18 mouse cellular contexts compared by ENCODE assay signal in genomic region chr3:108787754-108788454, GRCm38 (mm10). TPM values are rescaled to one million over a fixed set of nuclear protein-coding genes. Genes with fewer than 3 reads are reported as not detected.
A peak's percentile ranks its signal among the peaks of the same experiment; 100 is the strongest.
DNase-seq lines count a peak whose midpoint lies in the region; ATAC-seq and TF ChIP-seq lines count a peak whose summit lies in the region.
"Had no signal": no experiment of that assay in that cellular context is flagged by ENCODE, and none has a peak within 500 bp of the region (broad histone marks: within the 10 kb centered on the region; RNA-seq: fewer than 3 reads in every experiment).

No protein-coding gene starts in this region.

- no peaks in the 10 kb centered on the region for H3K9me3 ChIP-seq in liver, postnatal 0 days (ENCODE audit: low read length)
- no peaks in the 10 kb centered on the region for H3K9me3 ChIP-seq in liver, embryonic 11.5 days (ENCODE audit: control insufficient read depth, low read length)
- H3K9me3 ChIP-seq in intestine, embryonic 14.5 days (ENCODE audit: control insufficient read depth, low read length), result no peaks in the 10 kb centered on the region
- H3K9me3 ChIP-seq in megakaryocyte, embryonic 14.5 days, result peaks cover 29% of the 10 kb centered on the region
- H3K9me3 ChIP-seq: forebrain, embryonic 15.5 days had no signal

- WGBS in liver, postnatal 0 days (ENCODE audit: insufficient replicate concordance), result 44% methylated on average over 12 of the region's 12 CpGs
- WGBS in liver, embryonic 11.5 days, result 55% methylated on average over 12 of the region's 12 CpGs
- WGBS in intestine, embryonic 14.5 days, result 50% methylated on average over 12 of the region's 12 CpGs

- 0 out of 2 replicates have a peak, but pooled peaks cover 5% of the 10 kb centered on the region for H3K4me1 ChIP-seq in liver, postnatal 0 days (ENCODE audit: insufficient read depth)
- H3K4me1 ChIP-seq in liver, embryonic 11.5 days (replicated peaks; ENCODE audit: control insufficient read depth, insufficient read depth, low read length), result 0 out of 2 replicates have a peak, but pooled peaks cover 5% of the 10 kb centered on the region
- H3K4me1 ChIP-seq in intestine, embryonic 14.5 days (replicated peaks; ENCODE audit: control insufficient read depth, insufficient read depth, low read length), result no peaks in the 10 kb centered on the region
- peaks cover 19% of the 10 kb centered on the region for H3K4me1 ChIP-seq in megakaryocyte, embryonic 14.5 days

- peak; percentile 40; the same call in 1 of the 2 replicates for ATAC-seq in liver, postnatal 0 days
- ATAC-seq in liver, embryonic 11.5 days (replicated peaks; ENCODE audit: low FRiP score), result no peak
- peak; percentile 68 for ATAC-seq in activated CD4-positive, CD25-positive, alpha-beta regulatory T cell, adult 4 months
- peak; percentile 32; the same call in 1 of the 2 replicates for ATAC-seq in intestine, embryonic 14.5 days (replicated peaks; ENCODE audit: low FRiP score, low TSS enrichment, low read depth)
- ATAC-seq: forebrain, embryonic 15.5 days; hindbrain, postnatal 0 days; Patski had no signal

- no peak overlapping the region for H3K9ac ChIP-seq in liver, postnatal 0 days (replicated peaks)
- no peak overlapping the region for H3K9ac ChIP-seq in liver, embryonic 11.5 days (ENCODE audit: low read depth, low read length)
- H3K9ac ChIP-seq in intestine, embryonic 14.5 days (ENCODE audit: low read length), result no peak overlapping the region
- H3K9ac ChIP-seq: forebrain, embryonic 15.5 days; heart, embryonic 13.5 days had no signal

- DNase-seq in liver, postnatal 0 days, result no peak
- no peak for DNase-seq in liver, embryonic 11.5 days (ENCODE audit: low spot score)
- DNase-seq in intestine, embryonic 14.5 days (ENCODE audit: low spot score), result no peak
- DNase-seq in ovary, postnatal 14 days (ENCODE audit: low spot score), result no peak
- DNase-seq in heart, adult 11 months, result no peak
- DNase-seq: adrenal gland, adult 8-10 months; cerebellum, postnatal 14 days; gastrocnemius, postnatal 10 days; lung, postnatal 36 days; right cerebral cortex, postnatal 14 days; thymus, postnatal 4 days had no signal

- TF ChIP-seq CTCF in liver, postnatal 0 days (IDR thresholded peaks at IDR 0.05; ENCODE audit: low read depth), result no peak

- peak overlapping the region; percentile 5; the same call in 1 of the 2 replicates for H3K27ac ChIP-seq in liver, postnatal 0 days (ENCODE audit: low read depth)
- H3K27ac ChIP-seq in liver, embryonic 11.5 days (ENCODE audit: low read depth, low read length), result no peak overlapping the region
- no peak overlapping the region for H3K27ac ChIP-seq in intestine, embryonic 14.5 days (ENCODE audit: low read depth)
- H3K27ac ChIP-seq: forebrain, embryonic 15.5 days; heart, embryonic 13.5 days; hindbrain, postnatal 0 days had no signal

- H3K27me3 ChIP-seq in liver, postnatal 0 days (ENCODE audit: insufficient read depth, low read length), result no peaks in the 10 kb centered on the region
- no peaks in the 10 kb centered on the region for H3K27me3 ChIP-seq in liver, embryonic 11.5 days (replicated peaks; ENCODE audit: control insufficient read depth, insufficient read depth, low read length)
- H3K27me3 ChIP-seq in intestine, embryonic 14.5 days (replicated peaks; ENCODE audit: control insufficient read depth, insufficient read depth, low read length), result no peaks in the 10 kb centered on the region
- H3K27me3 ChIP-seq in megakaryocyte, embryonic 14.5 days (replicated peaks), result peaks cover 2% of the 10 kb centered on the region
- H3K27me3 ChIP-seq: CH12.LX; forebrain, embryonic 15.5 days; heart, embryonic 13.5 days; Patski had no signal

- H3K4me2 ChIP-seq in liver, postnatal 0 days (ENCODE audit: low read depth, low read length), result no peak overlapping the region
- H3K4me2 ChIP-seq in liver, embryonic 11.5 days, result no peak overlapping the region
- H3K4me2 ChIP-seq in intestine, embryonic 14.5 days (ENCODE audit: low read length), result no peak overlapping the region
- H3K4me2 ChIP-seq: forebrain, embryonic 15.5 days; heart, embryonic 13.5 days had no signal

- 0 out of 2 replicates have a peak, but pooled peaks cover 2% of the 10 kb centered on the region for H3K36me3 ChIP-seq in liver, postnatal 0 days (replicated peaks; ENCODE audit: insufficient read depth, low read length)
- H3K36me3 ChIP-seq in liver, embryonic 11.5 days (ENCODE audit: control insufficient read depth, insufficient read depth, low read length), result peaks cover 3% of the 10 kb centered on the region; the same call in 1 of the 2 replicates
- peaks cover 9% of the 10 kb centered on the region; the same call in 1 of the 2 replicates for H3K36me3 ChIP-seq in intestine, embryonic 14.5 days (ENCODE audit: control insufficient read depth, insufficient read depth, low read length)
- H3K36me3 ChIP-seq in megakaryocyte, embryonic 14.5 days (replicated peaks; ENCODE audit: low read length), result peaks cover 35% of the 10 kb centered on the region
- H3K36me3 ChIP-seq: forebrain, embryonic 15.5 days had no signal

- H3K4me3 ChIP-seq in liver, postnatal 0 days (ENCODE audit: low read depth, low read length), result no peak overlapping the region
- no peak overlapping the region for H3K4me3 ChIP-seq in liver, embryonic 11.5 days (ENCODE audit: low read depth, low read length)
- H3K4me3 ChIP-seq in intestine, embryonic 14.5 days (ENCODE audit: low read depth, low read length), result no peak overlapping the region
- H3K4me3 ChIP-seq in megakaryocyte, embryonic 14.5 days (replicated peaks), result peak overlapping the region; percentile 39
- H3K4me3 ChIP-seq: forebrain, embryonic 15.5 days; heart, embryonic 13.5 days had no signal

- TF ChIP-seq EP300 in liver, postnatal 0 days (IDR thresholded peaks at IDR 0.05; ENCODE audit: low read depth), result no peak

RNA-seq across cellular contexts. Expression of gene Aknad1, which starts 48.4 kb away (rescaled TPM):
- polyA plus RNA-seq in liver, postnatal 0 days (2015; fragmentation: Nextera tagmentation; extraction: Ambion mirVana), result 0.06 and 0.13 TPM in 2 replicates
- polyA plus RNA-seq in liver, embryonic 11.5 days (2014; fragmentation: Nextera tagmentation; extraction: Ambion mirVana), result 0.44 and 0.45 TPM in 2 replicates
- polyA plus RNA-seq in activated CD4-positive, CD25-positive, alpha-beta regulatory T cell, adult 4 months (2017; shearing (Covaris generic)), result not detected
- 0.20 and 0.63 TPM in 2 replicates for polyA plus RNA-seq in intestine, embryonic 14.5 days (2014; fragmentation: Nextera tagmentation; extraction: Ambion mirVana)
- polyA plus RNA-seq in megakaryocyte, embryonic 14.5 days (2012; ENCODE audit: insufficient read depth, low replicate concordance), result not detected in 2 replicates
- polyA plus RNA-seq: forebrain, embryonic 15.5 days; hindbrain, postnatal 0 days; Patski had no signal

RNA-seq across cellular contexts. Expression of gene Stxbp3, which starts 52.4 kb away (rescaled TPM):
- polyA plus RNA-seq in liver, postnatal 0 days (2015; fragmentation: Nextera tagmentation; extraction: Ambion mirVana), result 18.1 and 19.3 TPM in 2 replicates
- polyA plus RNA-seq in liver, embryonic 11.5 days (2014; fragmentation: Nextera tagmentation; extraction: Ambion mirVana), result 35.1 and 35.6 TPM in 2 replicates
- polyA plus RNA-seq in activated CD4-positive, CD25-positive, alpha-beta regulatory T cell, adult 4 months (2017; shearing (Covaris generic)), result 10 to 100 TPM; 58.1 to 69.1 TPM
- 38.7 and 41.5 TPM in 2 replicates for polyA plus RNA-seq in intestine, embryonic 14.5 days (2014; fragmentation: Nextera tagmentation; extraction: Ambion mirVana)
- 4.2 and 9.1 TPM in 2 replicates for polyA plus RNA-seq in megakaryocyte, embryonic 14.5 days (2012; ENCODE audit: insufficient read depth, low replicate concordance)
